Mouse (Mus musculus): ENCODE results near the gene Pde10a. TPM values are rescaled to one million over a fixed set of nuclear protein-coding genes. Genes with fewer than 3 reads are reported as not detected.

Gene Pde10a
- polyA plus RNA-seq, 1 experiment from 2014 or later = 2.5 TPM

DNA sequence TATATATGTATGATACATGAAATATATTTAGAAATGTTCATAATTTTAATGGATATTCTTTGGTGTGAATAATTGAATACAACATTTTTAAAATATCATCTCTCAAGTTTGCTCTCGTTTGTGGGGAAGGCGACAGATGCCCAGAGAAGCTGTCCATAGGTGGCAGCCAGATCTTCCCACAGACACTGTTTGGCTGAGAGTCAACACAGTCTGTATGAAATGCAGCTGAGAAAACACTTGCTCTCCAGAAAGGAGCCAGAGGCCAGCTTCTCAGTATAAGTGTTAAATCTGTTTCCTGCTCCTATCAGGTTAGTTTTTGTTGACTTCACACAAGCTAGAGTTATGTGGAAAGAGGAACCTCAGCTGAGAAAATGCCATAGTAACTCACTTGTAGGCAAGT is 461.4 kb downstream of the Pde10a start:
- Histone ChIP-seq H3K4me3 (ENCODE audit: control insufficient read depth in 1 of 2, insufficient read depth in 1 of 2, low read depth in 1 of 2, low read length in 2 of 2) (no peak overlapping the region), H3K27ac (replicated peaks in 1 of 2; ENCODE audit: control insufficient read depth in 1 of 2, insufficient read depth in 1 of 2, low read depth in 2 of 2, low read length in 2 of 2) (no peak overlapping the region), H3K36me3 (ENCODE audit: control insufficient read depth, insufficient read depth, low read length) (no peaks in the 10 kb centered on the region), H3K4me2 (ENCODE audit: low read length) (no peak overlapping the region), H3K4me1 (ENCODE audit: control insufficient read depth in 2 of 2, insufficient read depth in 2 of 2, low read length in 2 of 2) (peaks cover 4 to 5% of the 10 kb centered on the region in 2 experiments; a peak in 1 of 4 replicates), H3K9me3 (ENCODE audit: control insufficient read depth, low read length) (no peaks in the 10 kb centered on the region), H3K27me3 (ENCODE audit: control insufficient read depth, insufficient read depth, low read length) (no peaks in the 10 kb centered on the region), H3K9ac (ENCODE audit: low read length) (no peak overlapping the region)
- ATAC-seq (ENCODE audit: insufficient number of reproducible peaks, insufficient read depth, low FRiP score, low read depth) = no peak
- 62% methylated on average over 2 of the region's 2 CpGs for WGBS

DNA sequence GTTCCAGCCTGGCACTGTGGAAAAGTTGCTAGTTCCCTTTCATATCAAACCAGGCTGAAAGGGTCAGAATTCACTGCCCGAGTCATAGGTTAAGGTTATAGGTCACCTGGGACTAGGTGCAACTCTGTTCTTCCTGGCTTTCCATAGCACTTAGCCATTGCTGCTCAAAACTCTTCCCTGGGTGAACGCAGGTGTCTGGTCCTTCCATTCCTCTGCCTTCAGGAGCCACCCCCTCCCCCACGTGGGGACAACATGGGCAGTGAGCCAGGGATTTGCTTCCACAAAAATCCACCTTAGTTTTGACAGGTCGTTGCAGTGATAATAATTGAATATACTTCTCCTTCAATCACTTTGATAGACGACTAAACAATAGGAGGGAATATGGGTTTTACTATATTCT is 462.2 kb downstream of the Pde10a start:
- H3K27ac ChIP-seq (replicated peaks in 1 of 2; ENCODE audit: control insufficient read depth in 1 of 2, insufficient read depth in 1 of 2, low read depth in 2 of 2, low read length in 2 of 2) = no peak overlapping the region
- no peaks in the 10 kb centered on the region for H3K36me3 ChIP-seq (ENCODE audit: control insufficient read depth, insufficient read depth, low read length)
- H3K4me2 ChIP-seq (ENCODE audit: low read length) = no peak overlapping the region
- no peak overlapping the region for H3K4me3 ChIP-seq (ENCODE audit: control insufficient read depth in 1 of 2, insufficient read depth in 1 of 2, low read depth in 1 of 2, low read length in 2 of 2)
- H3K9ac ChIP-seq (ENCODE audit: low read length) = no peak overlapping the region
- ATAC-seq (ENCODE audit: insufficient number of reproducible peaks, insufficient read depth, low FRiP score, low read depth) = no peak
- no peaks in the 10 kb centered on the region for H3K9me3 ChIP-seq (ENCODE audit: control insufficient read depth, low read length)
- 74% methylated on average over 5 of the region's 5 CpGs for WGBS
- H3K4me1 ChIP-seq (ENCODE audit: control insufficient read depth in 2 of 2, insufficient read depth in 2 of 2, low read length in 2 of 2) = peaks cover 4 to 5% of the 10 kb centered on the region in 2 experiments; a peak in 1 of 4 replicates
- no peaks in the 10 kb centered on the region for H3K27me3 ChIP-seq (ENCODE audit: control insufficient read depth, insufficient read depth, low read length)

DNA sequence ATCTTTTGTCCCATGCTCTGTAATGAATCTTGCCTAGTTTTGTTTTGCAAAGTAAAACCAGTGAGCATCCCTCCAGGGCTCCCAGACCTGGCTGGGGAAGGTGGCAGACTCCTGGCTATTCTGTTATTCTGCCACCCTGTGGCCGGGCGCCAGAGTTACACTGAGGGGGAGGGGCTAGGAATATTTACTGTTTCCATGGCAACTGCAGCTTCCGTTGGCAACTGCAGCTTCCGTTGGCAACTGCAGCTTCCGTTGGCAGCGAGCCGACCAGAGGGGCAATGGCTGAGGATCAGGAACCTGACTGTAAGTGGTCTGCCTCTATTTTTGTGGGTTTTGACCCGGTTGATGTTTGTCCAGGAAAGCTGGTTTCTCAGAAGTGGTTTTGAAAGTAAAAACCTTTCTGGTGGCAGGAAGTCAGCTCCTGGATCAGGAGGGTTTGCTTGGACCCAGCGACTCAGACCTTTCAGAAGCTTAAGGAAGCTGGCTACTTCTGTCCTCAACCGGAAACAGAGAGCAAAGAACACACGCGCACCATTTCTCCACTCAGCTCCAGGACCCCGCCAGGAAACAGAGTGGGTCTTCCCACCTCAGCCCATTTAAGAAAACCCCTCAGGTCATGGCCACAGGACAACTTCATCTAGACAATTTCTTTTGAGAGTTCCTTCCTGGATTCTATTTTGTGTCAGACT is 463.1 kb downstream of the Pde10a start, which contains the start of gene 1700010I14Rik:
1700010I14Rik (plus strand) TSS at position 215 of the 689 bp plus-strand sequence.
- no peaks in the 10 kb centered on the region for H3K9me3 ChIP-seq (ENCODE audit: control insufficient read depth, low read length)
- no peak within 1 kb of the TSS for H3K9ac ChIP-seq (ENCODE audit: low read length)
- H3K4me3 ChIP-seq (ENCODE audit: control insufficient read depth in 1 of 2, insufficient read depth in 1 of 2, low read depth in 1 of 2, low read length in 2 of 2) = peak within 1 kb of the TSS; percentile 5 to 33
- H3K27ac ChIP-seq (replicated peaks in 1 of 2; ENCODE audit: control insufficient read depth in 1 of 2, insufficient read depth in 1 of 2, low read depth in 2 of 2, low read length in 2 of 2) = peak within 1 kb of the TSS; percentile 38 to 41; a peak in 3 of 4 replicates
- no peaks in the 10 kb centered on the region for H3K36me3 ChIP-seq (ENCODE audit: control insufficient read depth, insufficient read depth, low read length)
- peaks cover 4 to 5% of the 10 kb centered on the region in 2 experiments; a peak in 1 of 4 replicates for H3K4me1 ChIP-seq (ENCODE audit: control insufficient read depth in 2 of 2, insufficient read depth in 2 of 2, low read length in 2 of 2)
- H3K4me2 ChIP-seq (ENCODE audit: low read length) = peak within 1 kb of the TSS; percentile 49
- 5% methylated on average over 13 of the region's 13 CpGs for WGBS
- ATAC-seq (ENCODE audit: insufficient number of reproducible peaks, insufficient read depth, low FRiP score, low read depth) = no peak
- no peaks in the 10 kb centered on the region for H3K27me3 ChIP-seq (ENCODE audit: control insufficient read depth, insufficient read depth, low read length)

DNA sequence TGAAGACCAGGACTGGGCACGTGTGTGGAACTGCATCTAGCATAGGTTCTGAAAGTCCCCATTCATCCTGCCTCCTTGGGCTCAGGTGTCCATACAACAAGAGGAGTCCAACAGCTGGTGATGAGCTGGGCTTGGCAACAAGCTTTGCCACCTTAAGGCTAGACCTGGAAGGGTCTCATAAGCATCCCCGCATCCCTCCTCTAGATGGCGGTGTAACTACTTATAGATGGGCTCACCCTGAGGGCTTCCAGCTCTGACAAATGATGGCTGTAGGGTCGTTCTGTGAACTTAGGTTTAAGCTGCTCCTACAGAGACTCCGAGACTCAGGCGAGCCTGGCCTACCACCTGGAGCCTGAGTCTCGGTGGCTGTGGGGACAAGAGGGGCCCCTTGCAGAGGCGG is 466.0 kb downstream of the Pde10a start:
- H3K9me3 ChIP-seq (ENCODE audit: control insufficient read depth, low read length) = no peaks in the 10 kb centered on the region
- ATAC-seq (ENCODE audit: insufficient number of reproducible peaks, insufficient read depth, low FRiP score, low read depth) = no peak
- H3K27me3 ChIP-seq (ENCODE audit: control insufficient read depth, insufficient read depth, low read length) = no peaks in the 10 kb centered on the region
- no peak overlapping the region for H3K4me3 ChIP-seq (ENCODE audit: control insufficient read depth in 1 of 2, insufficient read depth in 1 of 2, low read depth in 1 of 2, low read length in 2 of 2)
- no peak overlapping the region for H3K4me2 ChIP-seq (ENCODE audit: low read length)
- H3K27ac ChIP-seq (replicated peaks in 1 of 2; ENCODE audit: control insufficient read depth in 1 of 2, insufficient read depth in 1 of 2, low read depth in 2 of 2, low read length in 2 of 2) = no peak overlapping the region
- H3K4me1 ChIP-seq (ENCODE audit: control insufficient read depth in 2 of 2, insufficient read depth in 2 of 2, low read length in 2 of 2) = peaks cover 4 to 5% of the 10 kb centered on the region in 2 experiments; a peak in 1 of 4 replicates
- no peak overlapping the region for H3K9ac ChIP-seq (ENCODE audit: low read length)
- H3K36me3 ChIP-seq (ENCODE audit: control insufficient read depth, insufficient read depth, low read length) = no peaks in the 10 kb centered on the region
- WGBS = 28% methylated on average over 8 of the region's 8 CpGs

DNA sequence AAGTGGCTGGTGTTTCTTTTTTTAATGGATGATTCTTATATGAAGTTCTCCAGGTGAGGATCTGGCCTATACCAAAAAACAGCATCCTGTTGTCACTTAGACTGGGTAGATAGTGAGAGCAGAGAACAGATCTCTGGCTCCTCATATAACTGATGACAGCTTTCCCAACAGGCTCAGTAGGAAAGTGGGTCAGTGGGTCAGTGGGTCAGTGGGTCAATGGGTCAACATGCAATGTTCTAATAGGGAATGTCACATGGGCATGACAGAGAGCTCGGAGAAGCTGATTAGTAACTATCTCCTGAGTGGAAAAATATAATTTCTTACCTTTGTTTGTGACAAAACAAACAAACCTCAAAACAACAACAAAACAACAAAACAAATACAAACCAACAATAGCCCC is 470.2 kb downstream of the Pde10a start:
- Histone ChIP-seq H3K4me3 (ENCODE audit: control insufficient read depth in 1 of 2, insufficient read depth in 1 of 2, low read depth in 1 of 2, low read length in 2 of 2) (no peak overlapping the region), H3K36me3 (ENCODE audit: control insufficient read depth, insufficient read depth, low read length) (no peaks in the 10 kb centered on the region), H3K4me1 (ENCODE audit: control insufficient read depth in 2 of 2, insufficient read depth in 2 of 2, low read length in 2 of 2) (no peaks in the 10 kb centered on the region), H3K4me2 (ENCODE audit: low read length) (no peak overlapping the region), H3K27ac (replicated peaks in 1 of 2; ENCODE audit: control insufficient read depth in 1 of 2, insufficient read depth in 1 of 2, low read depth in 2 of 2, low read length in 2 of 2) (no peak overlapping the region), H3K9ac (ENCODE audit: low read length) (no peak overlapping the region), H3K9me3 (ENCODE audit: control insufficient read depth, low read length) (no peaks in the 10 kb centered on the region), H3K27me3 (ENCODE audit: control insufficient read depth, insufficient read depth, low read length) (no peaks in the 10 kb centered on the region)
- 61% methylated on average over 1 of the region's 1 CpGs for WGBS
- no peak for ATAC-seq (ENCODE audit: insufficient number of reproducible peaks, insufficient read depth, low FRiP score, low read depth)

DNA sequence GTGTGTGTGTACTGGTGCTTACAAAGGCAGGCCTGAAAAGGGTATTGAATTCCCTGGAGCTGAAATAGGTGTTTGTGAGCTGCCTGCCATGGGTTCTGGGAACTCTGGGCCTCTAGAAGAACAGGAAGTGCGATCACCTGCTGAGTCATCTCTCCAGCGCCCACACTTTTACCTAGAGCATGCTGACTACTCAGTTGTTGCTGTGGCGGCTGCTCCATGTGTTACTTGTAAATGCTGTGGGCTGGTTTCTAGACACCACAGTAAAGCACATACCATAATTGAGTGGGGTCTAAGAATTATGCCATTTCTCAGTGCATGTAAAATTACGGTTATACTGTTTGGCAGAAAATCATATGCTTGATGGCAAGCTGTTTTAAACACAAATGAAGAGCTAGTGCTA is 477.3 kb downstream of the Pde10a start:
- H3K9me3 ChIP-seq (ENCODE audit: control insufficient read depth, low read length) = no peaks in the 10 kb centered on the region
- no peaks in the 10 kb centered on the region for H3K4me1 ChIP-seq (ENCODE audit: control insufficient read depth in 2 of 2, insufficient read depth in 2 of 2, low read length in 2 of 2)
- H3K9ac ChIP-seq (ENCODE audit: low read length) = no peak overlapping the region
- no peak overlapping the region for H3K4me2 ChIP-seq (ENCODE audit: low read length)
- no peak for ATAC-seq (ENCODE audit: insufficient number of reproducible peaks, insufficient read depth, low FRiP score, low read depth)
- no peaks in the 10 kb centered on the region for H3K36me3 ChIP-seq (ENCODE audit: control insufficient read depth, insufficient read depth, low read length)
- WGBS = 67% methylated on average over 4 of the region's 4 CpGs
- no peaks in the 10 kb centered on the region for H3K27me3 ChIP-seq (ENCODE audit: control insufficient read depth, insufficient read depth, low read length)
- no peak overlapping the region for H3K27ac ChIP-seq (replicated peaks in 1 of 2; ENCODE audit: control insufficient read depth in 1 of 2, insufficient read depth in 1 of 2, low read depth in 2 of 2, low read length in 2 of 2)
- no peak overlapping the region for H3K4me3 ChIP-seq (ENCODE audit: control insufficient read depth in 1 of 2, insufficient read depth in 1 of 2, low read depth in 1 of 2, low read length in 2 of 2)

DNA sequence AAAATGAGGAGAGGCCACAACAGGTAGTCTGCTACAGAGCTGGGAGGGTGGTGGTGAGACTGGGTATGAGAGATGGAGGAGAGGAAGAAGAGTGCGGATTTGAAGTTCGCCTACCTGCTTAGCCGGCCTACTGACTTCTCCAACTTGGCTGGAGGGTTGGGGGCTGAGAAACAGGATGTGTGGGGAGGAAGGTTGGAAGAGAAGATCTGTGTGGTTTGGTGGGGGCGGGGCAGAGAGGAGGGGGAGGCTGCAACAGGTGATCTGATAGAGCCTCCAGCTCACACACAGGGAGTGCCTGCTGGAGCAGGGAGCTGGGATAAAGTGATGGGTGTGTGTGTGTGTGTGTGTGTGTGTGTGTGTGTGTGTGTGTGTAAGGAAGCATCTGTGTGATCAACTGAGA is 479.3 kb downstream of the Pde10a start:
- H3K27ac ChIP-seq (replicated peaks in 1 of 2; ENCODE audit: control insufficient read depth in 1 of 2, insufficient read depth in 1 of 2, low read depth in 2 of 2, low read length in 2 of 2) = no peak overlapping the region
- ATAC-seq (ENCODE audit: insufficient number of reproducible peaks, insufficient read depth, low FRiP score, low read depth) = no peak
- no peak overlapping the region for H3K9ac ChIP-seq (ENCODE audit: low read length)
- H3K27me3 ChIP-seq (ENCODE audit: control insufficient read depth, insufficient read depth, low read length) = no peaks in the 10 kb centered on the region
- 79% methylated on average over 4 of the region's 4 CpGs for WGBS
- H3K9me3 ChIP-seq (ENCODE audit: control insufficient read depth, low read length) = no peaks in the 10 kb centered on the region
- H3K36me3 ChIP-seq (ENCODE audit: control insufficient read depth, insufficient read depth, low read length) = no peaks in the 10 kb centered on the region
- no peaks in the 10 kb centered on the region for H3K4me1 ChIP-seq (ENCODE audit: control insufficient read depth in 2 of 2, insufficient read depth in 2 of 2, low read length in 2 of 2)
- no peak overlapping the region for H3K4me2 ChIP-seq (ENCODE audit: low read length)
- no peak overlapping the region for H3K4me3 ChIP-seq (ENCODE audit: control insufficient read depth in 1 of 2, insufficient read depth in 1 of 2, low read depth in 1 of 2, low read length in 2 of 2)
